Mouse (Mus musculus): ENCODE measurements around the gene Ldlrad2.

GRCm38 (mm10) chr4:137574469-137574868, at the start of gene Ldlrad2:
- no peak for TF ChIP-seq GATA1 (IDR thresholded peaks at IDR 0.05; ENCODE audit: borderline replicate concordance, low read length)
- TF ChIP-seq FLI1 (IDR thresholded peaks at IDR 0.05; ENCODE audit: low read length) = no peak

All from megakaryocyte, embryonic 14.5 days (primary cell).